Mouse (Mus musculus) testis, adult 2 months (tissue): ENCODE results near the gene Polrmt. TPM values are rescaled to one million over a fixed set of nuclear protein-coding genes. Genes with fewer than 3 reads are reported as not detected.

Experiments used
- H3K27ac ChIP-seq: fragments of 200-500 bp; 2 replicates; pipeline ENCODE4 v1.5.1; 2012; ENCODE audit warnings: low read depth, low read length; ENCODE audit not compliant: control insufficient read depth, insufficient read depth
- H3K27me3 ChIP-seq: fragments of 200-500 bp; 2 replicates; pipeline ENCODE4 v1.6.1; 2012; ENCODE audit warnings: mild to moderate bottlenecking, low read length, moderate library complexity; ENCODE audit not compliant: control insufficient read depth, insufficient read depth
- H3K36me3 ChIP-seq: fragments of 200-500 bp; 2 replicates; pipeline ENCODE4 v1.6.1; 2012; ENCODE audit warnings: mild to moderate bottlenecking, low read length; ENCODE audit not compliant: control insufficient read depth, insufficient read depth
- H3K4me1 ChIP-seq: fragments of 200-500 bp; 2 replicates; pipeline ENCODE4 v1.6.1; 2012; ENCODE audit warnings: low read length; ENCODE audit not compliant: control insufficient read depth, insufficient read depth
- H3K4me3 ChIP-seq: fragments of 200-500 bp; 2 replicates; pipeline ENCODE4 v1.5.1; 2012; ENCODE audit warnings: low read depth, mild to moderate bottlenecking, low read length, moderate library complexity, mixed read lengths; ENCODE audit not compliant: control insufficient read depth
- CTCF ChIP-seq: fragments of 200-500 bp; IDR thresholded peaks from 2 replicates; pipeline ENCODE4 v1.5.1; 2012; ENCODE audit warnings: low read depth, mild to moderate bottlenecking, inconsistent platforms, low read length, moderate library complexity; ENCODE audit not compliant: control insufficient read depth, insufficient read depth, insufficient replicate concordance
- POLR2A ChIP-seq: fragments of 200-500 bp; IDR thresholded peaks from 2 replicates; pipeline ENCODE4 v1.6.1; 2012; ENCODE audit warnings: low read depth, mild to moderate bottlenecking, inconsistent platforms, low read length, moderate library complexity; ENCODE audit not compliant: control insufficient read depth
- polyA plus RNA-seq: library from polyadenylated mRNA; depleted of rRNA; stranded (reverse); fragments of >200 nt; gene quantifications from 2 replicates; pipeline ENCODE4 v1.2.3, GENCODE M21; 2012

The Polrmt gene
- polyA plus RNA-seq, 1 experiment = 30.6 TPM

- Histone ChIP-seq H3K4me3 (no peak overlapping the region), H3K27ac (no peak overlapping the region), H3K4me1 (peaks cover 23% of the 10 kb centered on the region), H3K36me3 (no peaks in the 10 kb centered on the region; the same call in none of the 2 replicates), H3K27me3 (no peaks in the 10 kb centered on the region)
- no peak for TF ChIP-seq CTCF
- no peak for TF ChIP-seq POLR2A
Observed at GRCm38 (mm10) chr10:79736706-79737105, 9.7 kb downstream of the Polrmt start.

GRCm38 (mm10) chr10:79735361-79735760, 11.0 kb downstream of the Polrmt start:
- H3K27me3 ChIP-seq = no peaks in the 10 kb centered on the region
- H3K36me3 ChIP-seq = no peaks in the 10 kb centered on the region
- no peak overlapping the region for H3K27ac ChIP-seq
- TF ChIP-seq POLR2A = no peak
- H3K4me3 ChIP-seq = peak overlapping the region; percentile 33
- peaks cover 23% of the 10 kb centered on the region for H3K4me1 ChIP-seq

DNA sequence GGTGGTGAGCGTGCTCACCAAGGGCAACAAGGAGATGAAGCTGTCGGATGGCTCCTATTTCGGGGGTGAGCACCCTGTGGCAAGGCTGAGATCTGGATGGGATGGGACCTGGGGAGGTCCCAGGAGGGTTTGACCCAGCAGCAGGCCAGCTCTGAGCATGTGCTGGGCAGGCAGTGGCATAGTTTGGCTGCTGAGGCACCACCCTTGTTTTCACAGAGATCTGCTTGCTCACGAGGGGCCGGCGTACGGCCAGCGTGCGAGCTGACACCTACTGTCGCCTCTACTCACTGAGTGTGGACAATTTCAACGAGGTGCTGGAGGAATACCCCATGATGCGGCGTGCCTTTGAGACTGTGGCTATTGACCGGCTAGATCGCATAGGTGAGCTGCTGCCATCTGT, 12.5 kb downstream of the Polrmt start:
- Histone ChIP-seq H3K27me3 (no peaks in the 10 kb centered on the region), H3K4me3 (no peak overlapping the region), H3K27ac (no peak overlapping the region), H3K4me1 (peaks cover 23% of the 10 kb centered on the region), H3K36me3 (no peaks in the 10 kb centered on the region)
- TF ChIP-seq CTCF (no peak), POLR2A (no peak)

DNA sequence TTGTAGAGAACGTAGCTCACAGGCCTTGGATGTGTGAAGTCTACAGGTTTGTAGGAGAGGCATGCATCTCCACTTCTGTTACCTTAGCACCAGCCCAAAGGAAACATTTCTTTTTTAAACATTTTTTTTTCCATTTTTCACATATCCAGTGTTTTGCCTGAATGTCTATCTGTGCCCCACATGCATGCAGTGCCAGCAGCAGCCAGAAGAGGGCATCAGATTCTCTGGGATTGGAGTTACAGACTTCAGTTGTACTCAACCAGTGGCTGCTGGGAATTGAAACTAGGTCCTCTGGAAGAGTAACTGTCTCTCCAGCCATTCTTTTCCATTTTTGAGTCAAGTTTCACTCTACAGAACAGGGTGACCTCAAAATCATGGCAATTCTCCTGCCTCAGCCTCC, 13.9 kb downstream of the Polrmt start:
- Histone ChIP-seq H3K4me3 (no peak overlapping the region), H3K27ac (no peak overlapping the region), H3K36me3 (no peaks in the 10 kb centered on the region), H3K4me1 (peaks cover 17% of the 10 kb centered on the region), H3K27me3 (no peaks in the 10 kb centered on the region)
- peak; percentile 40; the same call in 1 of the 2 replicates for TF ChIP-seq CTCF
- TF ChIP-seq POLR2A = no peak

DNA sequence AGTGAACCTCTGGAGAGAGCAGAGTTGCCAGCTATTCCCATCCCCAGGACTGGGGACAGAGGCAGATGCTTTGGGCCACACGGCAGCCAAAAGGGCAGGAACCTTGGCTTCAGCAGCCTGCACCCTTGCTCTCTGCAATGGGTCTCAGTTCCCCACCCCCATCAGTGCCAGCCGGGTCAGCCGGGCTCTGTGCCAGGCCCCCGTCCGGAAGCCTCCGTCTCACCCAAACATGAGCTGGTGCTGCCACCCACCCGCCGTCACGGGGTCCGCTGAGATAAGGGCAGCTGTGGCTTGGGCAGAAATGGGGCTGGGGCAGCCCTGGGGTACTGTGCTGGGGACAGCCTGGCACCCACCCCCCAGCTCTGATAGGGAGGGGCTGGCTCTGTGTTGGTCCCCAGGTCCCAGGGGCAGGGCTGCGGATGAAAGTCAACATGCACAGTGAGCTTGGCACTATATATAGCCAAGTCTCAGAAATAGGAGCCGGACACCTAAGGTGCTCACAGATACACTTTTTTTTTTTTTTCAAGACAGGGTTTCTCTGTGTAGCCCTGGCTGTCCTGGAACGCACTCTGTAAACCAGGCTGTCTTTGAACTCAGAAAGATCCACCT, 16.9 kb downstream of the Polrmt start:
- H3K4me3 ChIP-seq = no peak overlapping the region
- no peak overlapping the region for H3K27ac ChIP-seq
- no peaks in the 10 kb centered on the region; the same call in 1 of the 2 replicates for H3K4me1 ChIP-seq
- H3K36me3 ChIP-seq = no peaks in the 10 kb centered on the region
- H3K27me3 ChIP-seq = no peaks in the 10 kb centered on the region
- TF ChIP-seq POLR2A (no peak), CTCF (no peak)

GRCm38 (mm10) chr10:79728323-79729249, 17.8 kb downstream of the Polrmt start:
- Histone ChIP-seq H3K36me3 (no peaks in the 10 kb centered on the region), H3K4me1 (no peaks in the 10 kb centered on the region), H3K27ac (no peak overlapping the region), H3K4me3 (no peak overlapping the region), H3K27me3 (no peaks in the 10 kb centered on the region)
- TF ChIP-seq POLR2A (0 out of 2 replicates have a peak, but pooled peaks have one; percentile 17), CTCF (no peak)

- no peaks in the 10 kb centered on the region for H3K4me1 ChIP-seq
- H3K27ac ChIP-seq = no peak overlapping the region
- H3K27me3 ChIP-seq = no peaks in the 10 kb centered on the region
- no peaks in the 10 kb centered on the region for H3K36me3 ChIP-seq
- no peak overlapping the region for H3K4me3 ChIP-seq
- TF ChIP-seq POLR2A (no peak), CTCF (peak; percentile 54; the same call in 1 of the 2 replicates)
Observed at GRCm38 (mm10) chr10:79726090-79726489, 20.3 kb downstream of the Polrmt start.
